In the genomic region with DNA sequence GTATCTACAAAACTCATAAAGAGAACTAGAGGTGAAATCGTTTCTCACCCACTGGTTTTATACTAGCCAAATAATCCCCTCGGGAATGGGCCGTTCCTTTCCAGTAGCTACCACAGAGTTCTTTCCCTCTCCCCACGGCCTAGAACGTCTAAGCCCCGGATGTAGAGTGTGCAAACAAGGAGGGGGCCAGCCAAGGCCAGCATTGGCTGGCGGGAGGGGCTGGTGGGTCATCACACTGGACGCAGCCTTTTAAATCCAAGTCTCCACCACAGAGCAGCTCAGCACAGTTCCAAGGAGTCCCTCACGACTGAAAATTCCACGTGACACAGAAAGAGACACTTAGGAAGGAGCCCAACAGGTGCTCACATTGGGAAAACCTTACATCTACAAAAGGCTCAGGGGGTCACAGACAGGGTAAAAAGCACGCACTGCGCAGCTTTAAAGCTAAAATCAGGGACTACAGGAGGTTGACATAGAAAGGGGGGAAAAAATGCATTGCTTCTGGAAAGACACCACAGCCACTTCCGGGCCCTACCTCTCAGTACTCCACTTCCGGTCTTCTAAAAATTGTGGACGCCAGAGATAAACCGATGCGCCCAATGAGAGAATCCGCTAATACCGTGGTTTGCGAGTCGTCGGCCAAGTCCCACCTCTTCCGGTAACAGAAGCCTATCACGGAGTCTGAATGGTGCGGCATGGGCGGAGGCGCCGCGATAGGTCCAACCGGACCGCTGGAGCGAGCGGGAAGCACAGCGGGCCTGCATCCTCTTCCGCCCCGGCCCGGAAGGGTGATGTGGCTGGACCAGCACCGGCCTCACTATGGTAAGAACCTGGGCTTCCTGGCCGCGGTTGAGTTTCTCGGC, we compare ENCODE assay signal across 8 mouse cellular contexts. TPM values are rescaled to one million over a fixed set of nuclear protein-coding genes. Genes with fewer than 3 reads are reported as not detected.
A peak's percentile ranks its signal among the peaks of the same experiment; 100 is the strongest.
DNase-seq lines count a peak whose midpoint lies in the region; ATAC-seq lines count a peak whose summit lies in the region.

Tmem167 (plus strand) TSS at position 162 of the 863 bp plus-strand sequence.
Xrcc4 (minus strand) TSS at position 647 of the 863 bp plus-strand sequence.

- ATAC-seq in megakaryocyte progenitor cell, adult 5-6 weeks (replicated peaks; ENCODE audit: poor library complexity) = peak; percentile 98

- peak; percentile 100 for DNase-seq in adipocyte (ENCODE audit: low spot score)
- peak; percentile 98 for DNase-seq in embryo, embryonic 10 days (ENCODE audit: low spot score)
- peak; percentile 94 for DNase-seq in gastrocnemius, postnatal 10 days
- DNase-seq in induced T-regulatory cell, adult 2 months (ENCODE audit: low read depth) = peak; percentile 96
- DNase-seq in left cerebral cortex, adult 9 months (ENCODE audit: low spot score in 2 of 2) = peak; percentile 97 to 99
- DNase-seq in right cerebral cortex, postnatal 14 days = peak; percentile 94
- DNase-seq in urinary bladder, postnatal 36 days (ENCODE audit: low spot score in 2 of 2) = peak; percentile 94 to 98

RNA-seq across cellular contexts. Expression of gene Tmem167, which starts in this region (rescaled TPM):
- total RNA-seq in gastrocnemius, postnatal 10 days (2021) = 10 to 100 TPM; 12.3 to 14.5 TPM
- total RNA-seq in megakaryocyte progenitor cell, adult 5-6 weeks (2015) = 28.9 and 32.5 TPM in 2 replicates
- total RNA-seq in megakaryocyte progenitor cell, adult 5-6 weeks (2017) = 18.7 and 18.9 TPM in 2 replicates

RNA-seq across cellular contexts. Expression of gene Xrcc4, which starts in this region (rescaled TPM):
- total RNA-seq in gastrocnemius, postnatal 10 days (2021) = 10 to 100 TPM in 1 of 2 experiments, 1 to 10 TPM in 1; 9.5 to 11.4 TPM
- total RNA-seq in megakaryocyte progenitor cell, adult 5-6 weeks (2015) = 15.3 and 20.1 TPM in 2 replicates
- 16.2 and 24.3 TPM in 2 replicates for total RNA-seq in megakaryocyte progenitor cell, adult 5-6 weeks (2017)

Comparison
In these comparisons a context has a peak if more than half of its experiments do, and no peak if none do; other contexts are left out.
1. Peak in every context shown above with its lines: DNase-seq and ATAC-seq.